Mouse (Mus musculus) intestine, embryonic 15.5 days (tissue): Measurements from ENCODE around the gene Zfp319. TPM values are rescaled to one million over a fixed set of nuclear protein-coding genes. Genes with fewer than 3 reads are reported as not detected.
A peak's percentile ranks its signal among the peaks of the same experiment; 100 is the strongest.

Experiments
- ATAC-seq: fragments of 200-750 bp; cut with Nextera tagmentation; 2 replicates; pipeline ENCODE4 v1.8.0; 2017; ENCODE audit warnings: moderate TSS enrichment, moderate library complexity
- H3K27ac ChIP-seq: fragments of 300-500 bp; sonication (generic); 2 replicates; pipeline ENCODE4 v1.5.1; 2015; ENCODE audit warnings: mild to moderate bottlenecking, inconsistent platforms
- H3K27me3 ChIP-seq: fragments of 300-500 bp; sonication (generic); replicated peaks from 2 replicates; pipeline ENCODE4 v1.6.1; 2015; ENCODE audit warnings: inconsistent platforms
- H3K36me3 ChIP-seq: fragments of 300-500 bp; sonication (generic); 2 replicates; pipeline ENCODE4 v1.6.1; 2015; ENCODE audit warnings: inconsistent platforms
- H3K4me1 ChIP-seq: fragments of 300-500 bp; sonication (generic); replicated peaks from 2 replicates; pipeline ENCODE4 v1.6.1; 2015; ENCODE audit warnings: inconsistent platforms
- H3K4me2 ChIP-seq: fragments of 300-500 bp; sonication (generic); replicated peaks from 2 replicates; pipeline ENCODE4 v1.6.1; 2015; ENCODE audit warnings: mild to moderate bottlenecking, inconsistent platforms
- H3K4me3 ChIP-seq: fragments of 300-500 bp; sonication (generic); replicated peaks from 2 replicates; pipeline ENCODE4 v1.5.1; 2015; ENCODE audit warnings: inconsistent platforms
- H3K9ac ChIP-seq: fragments of 300-500 bp; sonication (generic); 2 replicates; pipeline ENCODE4 v1.6.1; 2015; ENCODE audit warnings: inconsistent platforms
- H3K9me3 ChIP-seq: fragments of 300-500 bp; sonication (generic); 2 replicates; pipeline ENCODE4 v1.6.1; 2016; ENCODE audit warnings: inconsistent platforms
- WGBS: fragments of 180-500 bp; shearing (Covaris S2); methylation state at CpG from one replicate; pipeline ENCODE4 v1.1.7; 2015; 5-methylcytosine and 5-hydroxymethylcytosine counted together
- polyA plus RNA-seq: library from polyadenylated mRNA; unstranded; fragments of >200 nt; fragmentation: Nextera tagmentation; extraction: Ambion mirVana; gene quantifications from 2 replicates; pipeline ENCODE4 v1.2.1, GENCODE M21; 2015

Zfp319 gene
- polyA plus RNA-seq, 1 experiment from 2014 or later: 5.9 TPM

DNA sequence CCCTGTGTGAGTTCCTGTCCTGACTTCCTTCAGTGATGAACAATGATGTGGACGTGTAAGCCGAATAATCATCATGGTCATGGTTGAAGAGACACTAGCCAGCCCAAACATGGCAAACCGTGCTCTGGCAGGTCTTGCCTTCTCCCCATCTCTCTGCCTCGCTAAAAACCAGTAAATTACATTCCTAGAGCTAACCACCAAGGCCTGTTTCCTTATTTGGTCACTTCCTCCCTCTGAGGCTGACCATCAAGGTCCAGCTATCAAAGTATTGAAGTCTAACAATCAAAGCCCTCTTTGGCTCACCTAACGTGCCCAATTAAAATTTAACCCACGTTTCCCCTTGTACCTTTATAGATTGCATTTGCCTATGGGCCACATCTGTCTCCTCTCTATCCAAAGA lies 30.5 kb upstream of the Zfp319 start:
- H3K9ac ChIP-seq: no peak overlapping the region
- H3K27me3 ChIP-seq: no peaks in the 10 kb centered on the region
- no peaks in the 10 kb centered on the region for H3K9me3 ChIP-seq
- H3K36me3 ChIP-seq: no peaks in the 10 kb centered on the region
- H3K27ac ChIP-seq: no peak overlapping the region
- no peak overlapping the region for H3K4me2 ChIP-seq
- ATAC-seq: no peak
- H3K4me1 ChIP-seq: peaks cover 29% of the 10 kb centered on the region
- 53% methylated on average over 6 of the region's 6 CpGs for WGBS
- no peak overlapping the region for H3K4me3 ChIP-seq

DNA sequence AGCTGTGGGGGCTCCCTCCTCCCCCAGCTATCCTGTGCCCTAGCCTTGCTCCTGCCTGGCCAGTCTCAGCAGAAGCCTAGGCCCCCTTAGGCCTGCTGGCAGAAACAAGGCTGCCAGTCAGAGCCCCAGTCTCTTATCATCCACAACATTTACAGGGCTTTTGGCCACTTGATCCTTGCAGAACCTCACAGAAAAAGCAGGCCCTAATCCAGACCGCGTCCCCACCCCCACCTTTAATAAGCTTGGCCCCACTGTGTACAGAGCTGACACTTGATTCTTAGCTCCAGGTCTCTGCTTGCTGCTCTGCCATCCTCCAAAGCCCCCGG lies 29.2 kb upstream of the Zfp319 start:
- Histone ChIP-seq H3K4me1 (peaks cover 33% of the 10 kb centered on the region), H3K9me3 (no peaks in the 10 kb centered on the region), H3K4me2 (no peak overlapping the region; the same call in 1 of the 2 replicates), H3K36me3 (no peaks in the 10 kb centered on the region), H3K4me3 (no peak overlapping the region), H3K9ac (peak overlapping the region; percentile 30; the same call in 1 of the 2 replicates), H3K27me3 (no peaks in the 10 kb centered on the region), H3K27ac (peak overlapping the region; percentile 76)
- WGBS: 67% methylated on average over 3 of the region's 3 CpGs
- ATAC-seq: peak; percentile 5; the same call in 1 of the 2 replicates

DNA sequence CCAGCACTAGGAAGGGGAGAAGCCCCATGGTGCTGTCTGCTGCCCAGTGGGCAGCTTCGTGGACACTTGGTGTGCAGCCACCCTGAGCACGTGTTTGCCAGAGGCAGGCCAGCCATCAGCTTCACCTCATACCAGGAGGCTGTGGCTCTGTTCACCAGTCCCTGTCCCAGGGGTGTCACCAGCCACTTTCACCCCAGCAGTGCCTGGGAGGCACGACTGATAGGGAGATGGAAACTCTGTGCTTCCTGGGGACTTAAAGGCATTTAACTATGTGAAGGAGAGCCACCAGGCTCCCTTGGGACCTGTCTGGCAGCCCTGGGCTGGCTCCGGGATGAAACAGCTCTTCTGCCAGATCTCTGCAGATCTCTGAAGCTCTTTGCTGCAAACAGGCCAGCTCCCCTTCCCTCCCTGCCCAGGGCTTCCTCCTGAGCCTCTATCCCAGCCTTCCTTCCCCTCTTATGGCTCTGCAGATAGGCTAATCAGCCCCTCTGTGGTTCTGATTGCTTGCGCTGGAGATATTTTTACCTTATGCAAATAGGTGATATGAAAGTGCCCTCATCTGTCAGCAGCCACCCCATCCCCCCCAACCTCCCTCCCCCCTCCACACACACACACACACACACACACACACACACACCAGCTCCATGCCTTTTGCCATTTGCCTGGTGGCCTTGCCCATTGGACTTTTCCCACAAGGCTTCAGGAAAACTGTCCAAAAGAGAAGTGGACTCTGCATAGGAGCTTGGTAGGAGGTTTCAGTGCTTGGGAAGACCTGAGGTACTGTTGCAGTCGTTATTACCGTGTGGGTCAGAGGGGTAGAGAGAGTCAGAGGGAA lies 28.6 kb upstream of the Zfp319 start:
- H3K9me3 ChIP-seq: no peaks in the 10 kb centered on the region
- no peak overlapping the region for H3K4me3 ChIP-seq
- no peaks in the 10 kb centered on the region for H3K36me3 ChIP-seq
- H3K27ac ChIP-seq: peak overlapping the region; percentile 76
- ATAC-seq: peak; percentile 19; the same call in 1 of the 2 replicates
- peaks cover 33% of the 10 kb centered on the region for H3K4me1 ChIP-seq
- peak overlapping the region; percentile 30; the same call in 1 of the 2 replicates for H3K9ac ChIP-seq
- WGBS: 39% methylated on average over 7 of the region's 7 CpGs
- peak overlapping the region; percentile 22 for H3K4me2 ChIP-seq
- no peaks in the 10 kb centered on the region for H3K27me3 ChIP-seq

DNA sequence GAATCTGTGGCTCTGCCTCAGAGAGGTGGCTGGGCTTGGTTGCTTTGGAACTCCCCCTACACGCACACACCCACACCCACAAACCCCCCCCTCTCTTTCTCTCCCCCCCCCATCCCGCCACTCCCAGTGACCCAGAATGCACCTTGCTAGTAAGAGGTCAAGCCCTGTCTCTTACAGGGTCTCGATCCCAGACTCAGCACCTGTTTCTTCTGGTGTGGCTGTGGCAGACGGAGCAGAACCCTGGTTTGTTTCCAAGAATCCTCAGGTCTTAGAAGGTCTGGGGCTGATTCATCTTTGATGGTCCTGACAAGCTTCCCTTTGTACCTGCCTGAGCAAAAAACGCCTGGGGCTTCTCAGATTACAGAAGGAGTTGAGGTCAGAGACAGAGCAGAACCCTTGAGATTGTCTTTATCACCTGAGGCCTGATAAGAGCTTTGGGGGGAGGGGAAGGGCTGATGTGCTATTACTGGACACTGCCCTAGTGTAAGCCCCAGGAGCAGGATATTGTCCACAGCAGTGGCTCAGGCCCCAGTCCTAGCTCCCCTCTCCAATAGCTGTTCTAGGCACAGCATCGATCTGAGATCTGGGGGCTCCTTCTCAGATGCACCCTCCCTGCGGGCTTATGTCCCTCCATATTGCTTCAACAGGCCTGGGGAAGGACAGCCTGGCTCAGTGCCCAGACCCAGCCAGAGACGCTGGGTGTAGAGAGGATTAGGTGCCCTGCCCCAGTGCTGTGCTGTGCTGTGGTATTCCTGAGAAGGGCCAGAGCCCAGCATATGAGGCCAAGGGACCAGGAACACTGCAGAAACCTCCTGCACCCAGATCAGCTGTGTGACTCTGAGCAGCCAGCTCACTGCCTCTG lies 27.0 kb upstream of the Zfp319 start:
- no peaks in the 10 kb centered on the region for H3K36me3 ChIP-seq
- H3K9ac ChIP-seq: no peak overlapping the region
- H3K4me1 ChIP-seq: peaks cover 38% of the 10 kb centered on the region
- H3K4me2 ChIP-seq: peak overlapping the region; percentile 35
- WGBS: 18% methylated on average over 8 of the region's 8 CpGs
- H3K27me3 ChIP-seq: no peaks in the 10 kb centered on the region
- peak; percentile 81 for ATAC-seq
- H3K4me3 ChIP-seq: no peak overlapping the region
- no peaks in the 10 kb centered on the region for H3K9me3 ChIP-seq
- peak overlapping the region; percentile 81 for H3K27ac ChIP-seq

- Histone ChIP-seq H3K36me3 (no peaks in the 10 kb centered on the region), H3K4me3 (no peak overlapping the region), H3K4me2 (peak overlapping the region; percentile 95), H3K4me1 (peaks cover 40% of the 10 kb centered on the region), H3K9me3 (no peaks in the 10 kb centered on the region), H3K27ac (no peak overlapping the region), H3K27me3 (no peaks in the 10 kb centered on the region), H3K9ac (no peak overlapping the region)
- ATAC-seq: no peak
- WGBS: 89% methylated on average over 2 of the region's 2 CpGs
Measured at GRCm38 (mm10) chr8:95354606-95355005, 22.9 kb upstream of the Zfp319 start.

DNA sequence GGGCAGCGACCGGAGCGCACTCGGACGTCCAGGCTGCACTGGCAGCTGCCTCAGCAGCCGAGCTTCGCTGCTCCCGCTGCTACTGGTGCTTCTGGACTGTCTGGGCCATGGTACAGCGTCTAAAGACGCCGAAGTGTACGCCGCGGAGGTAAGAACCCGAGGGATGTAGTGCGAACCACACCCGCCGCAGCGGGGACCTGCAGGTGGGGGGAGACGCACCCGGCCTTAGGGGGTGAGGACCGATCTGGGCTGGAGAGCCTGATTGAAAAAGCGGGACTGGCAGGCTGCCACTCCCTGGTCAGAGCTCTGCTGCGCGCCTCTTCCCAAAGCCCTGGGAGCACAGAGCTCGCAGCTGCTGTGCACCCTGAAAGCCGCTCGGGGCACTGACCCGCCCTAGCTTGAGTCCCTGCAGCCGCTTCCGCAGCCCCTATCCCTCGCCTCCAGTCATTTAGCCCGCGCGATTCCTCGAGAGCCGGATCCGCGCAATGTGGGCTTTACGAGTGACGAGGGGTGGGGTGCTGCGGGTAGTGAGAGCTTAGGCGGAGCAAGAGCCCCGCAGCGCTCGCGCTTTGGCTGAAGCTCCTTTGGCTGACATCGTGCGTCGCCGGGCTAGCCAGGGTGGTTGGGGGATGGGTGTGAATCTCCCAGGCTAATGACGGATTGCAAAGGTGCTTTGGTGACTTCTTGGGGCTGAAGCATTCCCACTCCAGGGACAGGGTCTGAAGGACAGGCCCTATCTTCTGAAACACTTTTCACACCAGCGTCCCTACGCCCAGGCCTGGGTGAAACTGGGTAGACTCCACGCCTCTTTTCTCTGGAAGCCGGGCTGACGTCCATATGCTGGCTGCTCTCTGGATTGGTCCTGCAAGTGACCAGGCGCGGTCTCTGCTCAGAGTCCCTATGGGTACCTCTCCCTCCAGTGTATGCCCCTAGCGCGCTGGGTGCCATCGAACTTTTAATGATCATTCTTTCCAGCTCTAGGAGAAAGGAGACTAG lies 21.4 kb upstream of the Zfp319 start:
- peak overlapping the region; percentile 70 for H3K27ac ChIP-seq
- WGBS: 2% methylated on average over 62 of the region's 62 CpGs
- ATAC-seq: peak; percentile 57
- H3K4me2 ChIP-seq: peak overlapping the region; percentile 95
- H3K27me3 ChIP-seq: no peaks in the 10 kb centered on the region
- no peaks in the 10 kb centered on the region for H3K9me3 ChIP-seq
- peaks cover 36% of the 10 kb centered on the region for H3K4me1 ChIP-seq
- peak overlapping the region; percentile 80 for H3K9ac ChIP-seq
- peak overlapping the region; percentile 59 for H3K4me3 ChIP-seq
- H3K36me3 ChIP-seq: no peaks in the 10 kb centered on the region

DNA sequence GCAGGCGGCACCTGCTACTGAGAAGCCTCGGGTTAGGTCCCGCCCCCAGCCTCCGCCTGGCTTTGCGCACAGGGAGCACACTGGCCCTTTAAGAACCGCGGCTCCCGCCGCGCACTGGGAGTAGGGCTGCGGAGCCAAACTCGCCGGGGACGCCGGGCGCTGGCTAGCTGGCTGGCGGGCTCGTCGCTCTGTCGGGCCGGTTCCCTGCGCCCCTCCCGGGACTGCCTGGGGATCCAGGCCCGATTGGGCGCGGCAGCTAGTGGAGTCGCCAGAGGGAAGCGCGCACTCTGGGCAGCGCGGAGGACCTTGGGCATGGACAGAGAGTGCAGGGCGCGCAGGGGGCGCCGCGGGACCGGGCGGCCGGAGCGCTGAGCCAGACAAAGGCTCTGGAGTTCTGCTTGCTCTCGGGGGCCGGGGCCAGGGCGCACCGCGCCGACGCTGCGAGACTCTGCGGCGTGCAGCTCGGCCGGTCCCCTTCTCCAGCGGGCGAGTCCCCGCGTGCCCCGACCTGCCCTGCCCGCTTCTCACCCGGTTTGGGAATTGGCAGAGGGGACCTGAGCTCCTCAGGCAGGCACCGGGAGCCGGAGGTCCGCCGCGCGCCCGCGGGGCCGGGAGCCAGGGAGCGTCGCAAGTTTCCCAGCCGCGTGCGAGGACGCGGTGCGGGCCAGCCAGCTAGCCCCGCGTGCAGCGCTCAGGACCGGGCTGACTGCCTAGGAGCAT lies 20.6 kb upstream of the Zfp319 start, which contains the start of gene Mmp15:
Gene Mmp15 (plus strand): TSS at position 118 of the 720 bp plus-strand sequence.
- peak within 1 kb of the TSS; percentile 95 for H3K4me2 ChIP-seq
- WGBS: under 1% methylated on average over 78 of the region's 80 CpGs
- peak within 1 kb of the TSS; percentile 70 for H3K27ac ChIP-seq
- ATAC-seq: peak; percentile 83
- H3K27me3 ChIP-seq: no peaks in the 10 kb centered on the region
- no peaks in the 10 kb centered on the region for H3K9me3 ChIP-seq
- H3K9ac ChIP-seq: peak within 1 kb of the TSS; percentile 80
- H3K4me1 ChIP-seq: peaks cover 34% of the 10 kb centered on the region
- no peaks in the 10 kb centered on the region for H3K36me3 ChIP-seq
- H3K4me3 ChIP-seq: peak within 1 kb of the TSS; percentile 59

- H3K27ac ChIP-seq: peak overlapping the region; percentile 70; the same call in 1 of the 2 replicates
- H3K4me3 ChIP-seq: peak overlapping the region; percentile 59
- no peaks in the 10 kb centered on the region for H3K9me3 ChIP-seq
- no peaks in the 10 kb centered on the region for H3K36me3 ChIP-seq
- peak; percentile 48 for ATAC-seq
- H3K4me1 ChIP-seq: peaks cover 33% of the 10 kb centered on the region
- H3K27me3 ChIP-seq: no peaks in the 10 kb centered on the region
- peak overlapping the region; percentile 80 for H3K9ac ChIP-seq
- 4% methylated on average over 15 of the region's 15 CpGs for WGBS
- peak overlapping the region; percentile 95 for H3K4me2 ChIP-seq
Measured at GRCm38 (mm10) chr8:95351461-95351860, 19.7 kb upstream of the Zfp319 start.

DNA sequence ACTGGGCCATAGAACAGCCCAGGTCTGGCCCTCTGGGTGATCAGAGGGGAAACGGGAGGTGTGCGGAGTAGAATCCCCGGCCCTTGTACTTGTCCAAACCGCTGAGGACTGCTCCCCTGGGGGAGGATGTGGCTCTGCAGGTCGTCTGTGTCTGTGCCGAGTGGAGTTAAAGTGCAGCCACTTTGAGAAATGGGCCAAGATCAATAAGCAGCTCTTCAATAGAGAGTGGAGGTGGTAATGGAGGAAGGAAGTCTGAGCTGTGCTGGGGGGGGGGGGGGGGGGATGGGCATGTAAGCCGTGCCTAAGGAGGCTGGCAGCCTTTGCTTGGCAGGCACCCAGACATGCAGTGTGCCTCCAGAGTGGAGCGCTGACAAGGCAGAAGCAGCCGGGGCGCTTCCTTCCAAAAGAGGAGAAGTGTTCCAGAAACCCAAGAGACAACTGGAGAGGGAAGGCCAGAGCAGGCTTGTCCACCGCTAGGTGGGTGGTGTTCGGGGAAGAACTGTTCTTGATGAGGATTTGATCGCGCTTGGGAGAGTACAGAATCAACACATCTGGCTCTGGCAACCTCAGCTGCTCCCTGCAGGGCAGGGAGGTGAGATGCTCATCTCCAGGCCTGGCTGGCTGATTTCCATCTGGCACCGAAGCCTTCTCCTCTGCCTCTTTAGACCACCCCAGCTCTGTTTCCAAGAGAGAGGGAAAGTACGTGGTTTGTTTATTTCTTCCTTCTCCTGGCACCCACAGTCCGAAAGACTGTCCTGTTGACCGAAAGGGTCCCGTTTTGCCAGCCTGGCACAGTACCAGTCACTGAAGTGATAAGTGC lies 17.3 kb upstream of the Zfp319 start:
- no peak overlapping the region for H3K4me3 ChIP-seq
- peak overlapping the region; percentile 14; the same call in 1 of the 2 replicates for H3K4me2 ChIP-seq
- peak overlapping the region; percentile 36; the same call in 1 of the 2 replicates for H3K27ac ChIP-seq
- no peak for ATAC-seq
- WGBS: 53% methylated on average over 19 of the region's 19 CpGs
- H3K4me1 ChIP-seq: peaks cover 28% of the 10 kb centered on the region
- no peak overlapping the region for H3K9ac ChIP-seq
- H3K27me3 ChIP-seq: no peaks in the 10 kb centered on the region
- peaks cover 7% of the 10 kb centered on the region; the same call in 1 of the 2 replicates for H3K36me3 ChIP-seq
- H3K9me3 ChIP-seq: no peaks in the 10 kb centered on the region

DNA sequence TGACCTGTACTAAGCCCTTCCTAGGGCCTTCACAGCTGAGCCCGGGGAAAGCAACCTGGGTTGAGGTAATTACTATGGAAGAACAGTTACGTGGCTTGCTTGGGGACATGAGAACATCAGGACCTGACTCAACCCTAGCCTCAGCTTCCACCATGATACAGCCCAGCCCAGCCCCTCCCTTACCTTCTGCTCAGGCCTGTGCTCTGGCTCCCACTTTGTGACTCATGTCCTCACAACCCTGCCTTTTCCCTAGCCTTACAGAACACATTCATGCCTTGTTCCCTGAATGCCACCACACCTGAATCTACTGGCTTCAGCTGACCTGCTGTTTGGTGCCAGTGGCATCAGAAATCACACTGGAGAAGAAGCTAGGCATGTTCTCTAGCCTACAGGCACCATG lies 16.6 kb upstream of the Zfp319 start:
- 88% methylated on average over 2 of the region's 2 CpGs for WGBS
- no peak for ATAC-seq
- Histone ChIP-seq H3K36me3 (peaks cover 13% of the 10 kb centered on the region; the same call in 1 of the 2 replicates), H3K9me3 (no peaks in the 10 kb centered on the region), H3K4me1 (peaks cover 22% of the 10 kb centered on the region), H3K27ac (0 out of 2 replicates have a peak overlapping the region, but pooled peaks have one; percentile 33), H3K4me3 (no peak overlapping the region), H3K9ac (no peak overlapping the region), H3K4me2 (no peak overlapping the region), H3K27me3 (no peaks in the 10 kb centered on the region)
